Comparison of ENCODE assay signal across 13 mouse cellular contexts in the genomic region with DNA sequence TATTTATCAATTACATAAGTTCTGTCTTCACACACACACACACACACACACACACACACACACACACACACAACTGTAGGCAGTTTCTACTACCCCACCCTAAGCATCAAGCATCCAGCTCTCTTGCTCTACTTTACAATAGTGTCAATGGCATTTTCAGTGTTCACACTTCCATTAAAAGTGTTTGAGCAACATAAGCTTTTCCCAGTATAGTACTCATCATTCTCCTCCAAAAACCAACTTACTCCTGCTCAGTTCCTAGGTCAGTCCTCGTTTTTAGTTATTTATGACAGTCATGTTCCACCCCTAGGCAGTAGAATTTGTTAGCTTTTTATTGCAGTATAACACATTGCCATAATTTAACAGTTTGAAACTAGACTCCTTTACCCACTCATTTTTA.
"Had no signal": no experiment of that assay in that cellular context is flagged by ENCODE, and none has a peak within 500 bp of the region (broad histone marks: within the 10 kb centered on the region; RNA-seq: fewer than 3 reads in every experiment).

No protein-coding gene starts in this region.

- DNase-seq: kidney, adult 11 months; kidney, adult 8-10 months; kidney, postnatal 10 days; kidney, postnatal 36 days; layer of hippocampus, postnatal 36 days; left cerebral cortex, postnatal 4 days; lung, adult 18-20 months; lung, postnatal 10 days; lung, postnatal 4 days; midbrain, embryonic 14.5 days; thymus, adult 2 months; thymus, postnatal 14 days; thymus, postnatal 4 days had no signal
